ENCODE assay signal across 14 mouse cellular contexts in the genomic region with DNA sequence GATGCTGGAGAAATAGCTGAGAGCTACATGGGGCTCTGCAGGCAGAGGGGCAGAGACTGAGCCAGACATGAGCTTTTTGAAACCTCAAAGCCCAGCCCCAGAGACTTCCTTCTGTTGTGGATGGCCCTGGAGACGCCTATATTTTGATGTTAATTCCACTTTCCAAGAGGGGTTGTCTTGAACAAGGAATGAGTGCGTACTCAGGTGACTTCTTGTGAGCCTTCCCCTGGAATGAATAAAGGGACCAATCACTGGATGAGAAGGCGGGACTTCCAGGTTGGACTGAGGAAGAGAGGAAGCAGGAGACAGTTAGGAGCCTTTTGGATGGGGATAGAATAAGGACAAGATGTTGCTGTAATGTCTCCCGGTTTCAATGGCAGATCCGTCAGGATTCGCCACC.
"Had no signal": no experiment of that assay in that cellular context is flagged by ENCODE, and none has a peak within 500 bp of the region (broad histone marks: within the 10 kb centered on the region; RNA-seq: fewer than 3 reads in every experiment).

No protein-coding gene starts in this region.

- H3K9ac ChIP-seq: liver, embryonic 13.5 days; midbrain, embryonic 13.5 days had no signal

- H3K4me1 ChIP-seq: megakaryocyte, embryonic 14.5 days; midbrain, embryonic 13.5 days had no signal

- H3K9me3 ChIP-seq: liver, embryonic 13.5 days; midbrain, embryonic 10.5 days; midbrain, embryonic 13.5 days had no signal

- H3K27ac ChIP-seq: kidney, postnatal 0 days; layer of hippocampus, adult 2 months; left cerebral cortex, adult 2 months; liver, embryonic 13.5 days; midbrain, embryonic 10.5 days; midbrain, embryonic 13.5 days had no signal

- H3K36me3 ChIP-seq: liver, embryonic 13.5 days; midbrain, embryonic 10.5 days; midbrain, embryonic 13.5 days had no signal

- DNase-seq: kidney, postnatal 25 days; layer of hippocampus, adult 9-11 months; layer of hippocampus, postnatal 36 days; liver, embryonic 13.5 days; lung, adult 2 months; lung, postnatal 36 days; thymus, adult 18-20 months; thymus, postnatal 36 days had no signal

- H3K4me3 ChIP-seq: layer of hippocampus, adult 2 months; left cerebral cortex, adult 2 months; liver, embryonic 13.5 days; megakaryocyte, embryonic 14.5 days; midbrain, embryonic 10.5 days; midbrain, embryonic 13.5 days had no signal

- H3K27me3 ChIP-seq: liver, embryonic 13.5 days; midbrain, embryonic 13.5 days had no signal
